Mouse (Mus musculus): ENCODE results near the gene Dpysl5. TPM values are rescaled to one million over a fixed set of nuclear protein-coding genes. Genes with fewer than 3 reads are reported as not detected.

The Dpysl5 gene
- polyA plus RNA-seq, 1 experiment from 2014 or later = 89.1 TPM

Other genes starting within 250 kb of the Dpysl5 start
- gene Otof, start 249.6 kb upstream of the Dpysl5 start, polyA plus RNA-seq (2014; fragmentation: Nextera tagmentation; extraction: Ambion mirVana) = 0.25 and 0.59 TPM in 2 replicates
- gene 1700001C02Rik, start 245.5 kb upstream of the Dpysl5 start, polyA plus RNA-seq (2014; fragmentation: Nextera tagmentation; extraction: Ambion mirVana) = not detected in 2 replicates
- gene Cib4, start 165.7 kb upstream of the Dpysl5 start, polyA plus RNA-seq (2014; fragmentation: Nextera tagmentation; extraction: Ambion mirVana) = not detected in 2 replicates
- gene Kcnk3, start 123.4 kb upstream of the Dpysl5 start, polyA plus RNA-seq (2014; fragmentation: Nextera tagmentation; extraction: Ambion mirVana) = 0.27 and 0.50 TPM in 2 replicates
- 22.6 and 28.4 TPM in 2 replicates for gene Slc35f6, start 63.6 kb upstream of the Dpysl5 start, polyA plus RNA-seq (2014; fragmentation: Nextera tagmentation; extraction: Ambion mirVana)
- gene Cenpa, start 44.8 kb upstream of the Dpysl5 start, polyA plus RNA-seq (2014; fragmentation: Nextera tagmentation; extraction: Ambion mirVana) = 398 and 399 TPM in 2 replicates
- 35.0 and 40.5 TPM in 2 replicates for gene Mapre3, start 103.1 kb downstream of the Dpysl5 start, polyA plus RNA-seq (2014; fragmentation: Nextera tagmentation; extraction: Ambion mirVana)
- 32.5 and 35.4 TPM in 2 replicates for gene Tmem214, start 156.4 kb downstream of the Dpysl5 start, polyA plus RNA-seq (2014; fragmentation: Nextera tagmentation; extraction: Ambion mirVana)
- gene Agbl5, start 177.1 kb downstream of the Dpysl5 start, polyA plus RNA-seq (2014; fragmentation: Nextera tagmentation; extraction: Ambion mirVana) = 22.0 and 22.3 TPM in 2 replicates
- gene Ost4, start 196.2 kb downstream of the Dpysl5 start, polyA plus RNA-seq (2014; fragmentation: Nextera tagmentation; extraction: Ambion mirVana) = 340 and 376 TPM in 2 replicates
- gene Emilin1, start 201.8 kb downstream of the Dpysl5 start, polyA plus RNA-seq (2014; fragmentation: Nextera tagmentation; extraction: Ambion mirVana) = 28.1 and 30.3 TPM in 2 replicates
- 4.6 and 6.9 TPM in 2 replicates for gene Khk, start 209.9 kb downstream of the Dpysl5 start, polyA plus RNA-seq (2014; fragmentation: Nextera tagmentation; extraction: Ambion mirVana)
- gene Cgref1, start 234.0 kb downstream of the Dpysl5 start, polyA plus RNA-seq (2014; fragmentation: Nextera tagmentation; extraction: Ambion mirVana) = 6.7 and 8.5 TPM in 2 replicates
- 89.4 and 91.0 TPM in 2 replicates for gene Preb, start 248.8 kb downstream of the Dpysl5 start, polyA plus RNA-seq (2014; fragmentation: Nextera tagmentation; extraction: Ambion mirVana)

Data from midbrain, embryonic 11.5 days (tissue).